Mouse (Mus musculus) thymus, postnatal 4 days (tissue): Measurements from ENCODE around the gene Ddit4.
A peak's percentile ranks its signal among the peaks of the same experiment; 100 is the strongest.

Experiments used
- DNase-seq: peaks from one replicate; pipeline ENCODE4 v3.0.0; 2021

Gene Ddit4

GRCm38 (mm10) chr10:59971813-59972212 is 20.2 kb upstream of the Ddit4 start:
- DNase-seq: peak; percentile 36

DNA sequence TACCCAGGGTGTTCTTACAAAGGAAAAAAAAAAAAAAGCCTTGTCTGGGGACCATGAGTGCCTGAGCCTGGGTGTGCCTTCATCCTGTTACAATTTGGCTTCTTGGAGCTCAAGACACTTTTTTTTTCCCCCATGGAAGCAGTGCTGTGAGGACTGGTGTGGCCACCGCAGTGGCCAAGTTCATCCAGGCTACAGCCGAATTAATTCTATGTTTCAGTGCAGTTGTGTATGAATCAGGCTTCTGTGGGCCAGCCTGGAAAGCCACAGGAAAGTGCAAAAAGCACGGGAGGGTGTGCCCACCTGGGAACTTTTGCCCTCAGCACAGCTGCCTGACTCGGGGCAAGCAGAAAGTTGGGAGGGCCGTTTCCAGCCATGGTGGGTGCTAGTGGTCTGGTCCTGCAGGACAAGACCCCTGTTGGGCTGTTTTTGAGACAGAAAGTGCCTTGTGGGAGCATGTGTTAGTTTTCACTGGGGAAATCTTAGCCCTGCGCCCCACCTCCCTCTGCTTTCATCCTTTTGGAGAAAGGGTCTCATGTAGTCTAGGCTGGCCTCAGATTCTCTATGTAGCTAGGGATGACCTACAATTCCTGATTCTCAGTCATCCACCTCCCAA is 18.9 kb upstream of the Ddit4 start:
- DNase-seq: peak; percentile 63

GRCm38 (mm10) chr10:59969821-59970449 is 18.3 kb upstream of the Ddit4 start:
- DNase-seq: peak; percentile 78

DNA sequence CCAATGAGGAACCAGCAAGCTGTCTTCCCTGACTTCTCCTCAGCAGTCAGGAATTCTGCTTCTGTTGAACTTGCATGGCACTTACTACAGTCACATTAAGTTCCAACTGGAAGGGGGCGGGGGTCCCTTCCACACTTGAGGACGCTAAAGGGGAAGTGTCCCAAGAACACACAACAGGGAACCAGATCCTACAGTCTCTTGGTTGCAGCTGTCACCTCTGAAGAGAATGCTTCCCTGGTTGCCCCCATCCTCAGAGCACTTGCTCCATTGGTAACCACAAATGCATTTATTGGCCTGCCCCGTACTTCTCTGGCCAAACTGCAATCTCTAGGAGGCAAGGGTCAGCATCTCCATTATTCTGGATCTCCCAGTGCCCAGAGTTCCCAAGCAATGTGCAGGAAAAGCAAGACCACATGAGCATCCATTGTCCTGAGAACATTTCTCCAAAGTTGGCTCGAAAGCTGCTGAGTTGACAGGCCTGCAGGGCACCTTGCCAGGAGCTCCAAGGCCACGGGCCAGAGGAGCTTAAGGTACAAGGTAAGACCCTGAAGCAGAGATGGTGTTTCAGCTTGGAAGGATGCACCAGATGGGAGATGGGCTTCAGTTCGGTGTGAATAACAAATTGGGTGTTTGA is 15.8 kb upstream of the Ddit4 start:
- DNase-seq: no peak

- no peak for DNase-seq
Observed at GRCm38 (mm10) chr10:59966743-59967142, 15.1 kb upstream of the Ddit4 start.

- DNase-seq: no peak
Observed at GRCm38 (mm10) chr10:59965788-59966187, 14.2 kb upstream of the Ddit4 start.

DNA sequence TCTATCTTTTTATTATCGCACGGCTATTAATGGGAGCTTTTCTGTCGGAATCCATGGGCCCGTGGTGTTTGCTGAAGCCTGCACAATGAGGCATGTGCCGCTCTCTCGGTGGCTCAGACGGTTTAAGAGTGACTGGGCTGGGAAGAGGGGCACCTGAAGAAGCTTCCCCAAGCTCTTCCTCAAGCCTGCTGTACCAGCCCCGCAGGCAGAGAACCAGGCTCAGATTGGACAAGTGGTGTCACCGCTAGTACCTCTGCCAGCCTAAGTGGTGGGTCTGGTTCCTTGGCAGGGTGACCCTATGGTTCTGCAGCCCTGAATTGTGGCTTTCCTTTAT is 13.7 kb upstream of the Ddit4 start:
- DNase-seq: peak; percentile 45

DNA sequence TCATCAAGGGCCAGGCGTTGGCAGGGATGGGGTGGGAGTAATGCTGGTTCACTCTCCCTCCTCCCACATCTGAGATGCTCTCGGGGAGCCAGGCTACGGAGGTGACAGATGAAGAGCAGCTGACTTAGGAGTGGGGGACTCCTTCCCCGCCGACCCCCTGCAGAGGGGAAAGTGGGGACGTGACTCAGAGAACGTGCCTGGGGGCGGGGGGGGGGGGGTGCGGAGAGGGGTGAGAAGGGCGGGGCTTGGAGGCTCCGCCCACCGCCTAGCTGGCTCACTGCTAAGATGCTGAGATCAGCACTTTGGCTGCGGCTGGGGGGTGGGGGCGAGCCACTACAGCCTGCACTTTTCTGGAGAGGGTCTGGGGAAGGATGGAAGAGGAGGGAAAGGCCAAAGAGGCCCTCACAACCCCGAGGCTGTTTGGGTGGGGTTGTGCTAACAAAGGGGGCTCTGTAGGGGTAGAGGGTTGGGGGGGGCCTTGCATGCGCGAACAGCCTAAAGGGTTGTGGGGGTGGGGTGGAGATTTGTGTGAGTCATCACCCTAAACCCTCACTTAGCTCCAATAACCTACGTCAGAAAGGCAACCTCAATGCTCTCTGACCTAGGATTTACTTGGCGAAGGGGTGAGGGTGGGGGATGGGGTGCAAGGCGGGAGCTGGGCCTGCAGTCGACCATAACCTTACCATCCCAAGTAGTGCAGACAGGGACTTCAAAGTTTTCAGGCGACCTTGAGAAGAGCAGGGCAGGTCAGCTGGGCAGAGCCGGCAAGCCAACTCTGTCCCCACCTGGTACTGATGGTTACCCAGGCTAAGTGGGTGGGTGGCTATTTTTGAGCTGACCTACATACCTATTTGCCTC is 13.1 kb upstream of the Ddit4 start:
- peak; percentile 87 for DNase-seq

DNA sequence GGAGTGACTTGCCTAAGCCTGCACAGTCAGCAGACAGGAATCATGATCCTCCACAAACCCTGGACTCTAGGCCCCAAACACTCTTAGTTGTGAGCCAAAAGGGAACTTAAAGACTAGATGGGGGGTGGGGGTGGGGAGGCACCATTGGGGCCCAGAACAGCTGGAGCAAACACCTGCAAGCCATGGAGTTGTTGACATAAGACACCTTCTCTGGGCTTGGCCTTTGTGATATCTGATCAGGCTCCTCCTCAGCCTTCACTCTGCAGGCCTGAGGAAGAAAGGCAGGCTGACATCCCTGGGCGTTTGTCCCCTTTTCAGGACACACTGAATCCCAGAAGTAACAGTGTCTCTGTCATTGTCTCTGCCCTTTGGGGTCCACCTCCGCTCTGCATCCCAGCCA is 12.0 kb upstream of the Ddit4 start:
- DNase-seq: peak; percentile 51

GRCm38 (mm10) chr10:59959517-59959916 is 7.9 kb upstream of the Ddit4 start:
- DNase-seq: peak; percentile 30

DNA sequence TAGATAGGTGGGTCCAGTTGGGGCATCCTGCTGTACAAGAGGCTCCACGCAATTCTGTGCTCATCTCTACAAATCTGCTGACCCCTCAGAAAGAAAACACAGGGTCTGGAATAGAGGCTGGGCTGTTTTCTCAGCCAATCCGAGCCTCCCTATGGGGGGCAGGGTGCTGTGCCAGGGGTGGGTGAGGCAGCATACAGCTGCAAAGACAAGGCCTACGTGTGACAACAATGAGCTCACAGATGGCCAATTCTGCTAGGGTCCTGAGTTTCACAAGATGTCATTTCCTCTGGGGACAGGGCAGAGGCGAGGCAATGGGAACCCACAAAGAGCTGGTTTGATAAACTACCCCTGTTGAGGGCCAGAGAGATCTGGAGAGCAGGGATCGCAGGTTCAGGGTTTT is 6.8 kb upstream of the Ddit4 start:
- peak; percentile 67 for DNase-seq

DNA sequence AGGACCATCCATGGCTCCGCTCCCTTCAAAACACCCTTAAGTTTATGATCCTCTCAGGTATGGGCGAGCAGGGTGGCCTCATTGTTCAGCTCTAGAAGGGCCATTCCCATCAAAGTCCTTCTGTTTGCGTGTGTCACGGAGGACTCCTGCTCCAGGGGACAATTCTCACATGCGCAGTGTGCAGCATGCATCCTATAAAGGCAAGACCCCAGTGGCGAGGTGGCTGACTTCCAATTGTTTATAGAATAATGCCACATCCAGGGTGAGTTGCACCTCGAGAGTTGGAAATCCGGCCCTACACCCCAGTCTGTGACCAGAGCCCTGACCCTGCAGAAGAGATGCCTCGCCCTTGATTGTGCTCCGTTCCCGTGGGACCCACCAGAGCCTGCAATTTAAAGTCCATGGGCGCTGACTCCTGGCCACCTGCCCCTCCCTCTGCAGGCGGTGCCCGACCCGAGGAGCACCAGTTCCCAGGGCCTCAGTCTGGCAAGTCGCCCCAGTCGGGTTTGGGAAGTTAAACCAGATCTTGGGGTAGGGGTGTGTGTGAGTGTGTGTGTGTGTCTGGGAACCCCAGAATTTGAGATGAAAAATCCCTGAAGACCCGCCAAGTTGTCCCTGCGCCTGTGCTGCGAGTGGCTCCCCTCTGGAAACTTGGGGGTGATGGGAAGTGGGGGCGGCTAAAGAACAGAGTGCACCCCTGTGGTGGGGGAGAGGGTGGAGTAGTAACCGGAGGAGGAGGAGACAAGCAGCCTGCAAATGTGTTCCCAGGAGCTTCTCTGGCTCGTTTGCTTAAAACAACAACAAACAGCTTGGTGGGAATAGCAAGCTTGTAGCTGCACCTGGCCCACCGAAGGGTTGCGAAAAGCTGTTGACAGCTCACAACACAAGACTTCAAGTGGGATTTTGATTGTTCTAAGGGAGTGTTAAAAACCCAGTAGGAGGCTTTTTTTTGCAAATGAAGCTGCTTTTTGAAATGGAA is 5.8 kb upstream of the Ddit4 start:
- peak; percentile 66 for DNase-seq

DNA sequence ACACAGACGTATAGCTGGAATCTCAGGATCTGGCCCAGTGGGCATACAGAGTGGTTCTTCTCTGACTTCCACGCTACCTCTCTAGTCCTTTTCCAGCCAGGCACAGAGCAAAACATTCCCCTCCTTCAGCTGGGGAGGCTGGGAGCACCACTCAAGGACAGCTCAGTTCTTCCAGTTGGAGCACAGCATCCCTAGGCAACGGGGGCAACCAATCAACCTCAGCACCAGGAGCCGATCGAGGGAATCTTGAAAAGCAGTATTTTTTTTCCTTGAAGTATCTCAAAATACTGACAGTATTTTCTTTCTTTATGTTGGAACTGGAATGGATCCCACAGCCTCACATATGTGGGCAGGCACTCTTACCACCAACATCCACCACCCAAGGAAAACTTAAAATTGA is 5.0 kb upstream of the Ddit4 start:
- no peak for DNase-seq

DNA sequence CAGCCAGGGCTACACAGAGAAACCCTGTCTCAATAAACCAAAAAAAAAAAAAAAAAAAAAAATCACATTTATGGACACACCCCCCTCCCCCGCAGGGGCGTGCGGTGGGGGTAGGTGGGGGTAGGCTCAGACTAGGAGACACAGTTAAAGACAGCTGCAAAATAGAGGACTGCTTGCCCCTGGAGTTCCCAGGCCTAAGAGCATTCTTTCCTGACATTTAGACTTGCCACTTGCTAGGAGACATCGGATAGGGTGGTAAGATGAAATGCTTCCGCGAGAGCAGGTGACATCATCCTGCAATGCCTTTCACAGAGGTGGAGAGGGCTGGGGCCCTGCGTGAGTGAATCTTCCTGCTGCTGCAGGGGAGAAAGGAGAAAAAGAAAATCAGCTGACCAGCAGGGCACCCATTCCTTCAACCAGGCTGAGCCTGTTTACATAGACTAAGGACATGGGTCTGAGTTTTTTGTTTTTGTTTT is 2.0 kb upstream of the Ddit4 start:
- peak; percentile 55 for DNase-seq

GRCm38 (mm10) chr10:59952781-59953563 is 1.3 kb upstream of the Ddit4 start:
- DNase-seq: peak; percentile 61

DNA sequence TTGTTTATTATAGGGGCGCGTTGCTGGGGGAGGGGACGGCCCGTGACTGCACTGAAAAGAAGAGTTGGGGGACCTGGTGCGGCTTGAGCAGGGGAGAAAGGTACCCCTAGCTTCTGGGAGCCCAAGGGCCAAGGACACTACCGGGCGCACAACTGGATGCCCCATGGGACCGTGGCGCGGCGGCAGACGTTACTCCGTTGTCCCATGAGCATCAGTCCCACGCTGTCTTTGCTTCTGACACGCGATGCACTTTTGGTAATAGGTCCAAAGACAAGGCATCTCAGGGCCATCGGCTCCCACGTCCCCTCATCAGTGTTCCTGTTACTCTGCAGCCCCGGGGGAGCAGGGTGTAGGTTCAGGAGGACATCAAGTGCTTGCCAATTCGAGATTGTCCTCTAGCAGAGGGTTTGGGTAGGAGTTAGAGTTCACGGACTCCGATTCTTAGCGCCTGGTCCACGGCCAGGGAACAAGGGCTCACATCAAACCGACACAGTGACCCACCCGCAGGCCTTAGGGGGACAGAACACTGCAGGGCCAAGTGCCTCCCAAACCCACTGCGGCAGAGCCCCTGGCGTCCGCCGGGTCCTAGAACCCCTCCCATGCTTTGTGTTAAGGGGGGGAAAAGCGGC is 632 bp upstream of the Ddit4 start:
- DNase-seq: peak; percentile 72

DNA sequence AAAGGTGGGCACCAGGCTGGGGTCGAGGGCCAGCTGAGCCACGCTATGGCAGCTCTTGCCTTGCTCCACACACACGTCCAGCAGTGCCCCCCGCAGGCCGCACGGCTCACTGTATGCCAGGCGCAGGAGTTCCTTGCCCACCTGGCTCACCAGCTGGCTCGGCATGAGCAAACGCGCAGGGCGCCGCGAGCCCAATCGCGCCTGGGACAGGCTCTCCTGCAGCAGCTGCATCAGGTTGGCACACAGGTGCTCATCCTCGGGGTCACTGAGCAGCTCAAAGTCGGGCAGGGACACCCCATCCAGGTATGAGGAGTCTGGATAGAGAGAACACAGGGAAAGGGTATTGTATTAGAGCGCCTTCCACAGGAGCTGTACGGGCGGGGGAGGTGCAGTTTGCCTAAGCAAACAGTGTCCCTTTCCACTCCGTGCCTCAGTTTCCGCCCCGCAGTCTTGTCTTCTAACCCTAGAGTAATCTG is 880 bp downstream of the Ddit4 start:
- peak; percentile 93 for DNase-seq

- peak; percentile 62 for DNase-seq
Observed at GRCm38 (mm10) chr10:59949783-59950605, 1.6 kb downstream of the Ddit4 start.

- no peak for DNase-seq
Observed at GRCm38 (mm10) chr10:59949255-59949648, 2.4 kb downstream of the Ddit4 start.
